Mouse (Mus musculus) lung, embryonic 14.5 days (tissue): Measurements from ENCODE around the gene Gimap8. TPM values are rescaled to one million over a fixed set of nuclear protein-coding genes. Genes with fewer than 3 reads are reported as not detected.

Source experiments
- ATAC-seq: fragments of 200-750 bp; cut with Nextera tagmentation; 2 replicates; pipeline ENCODE4 v1.8.0; 2017; ENCODE audit warnings: mild to moderate bottlenecking, moderate TSS enrichment, moderate library complexity; ENCODE audit not compliant: insufficient read depth
- DNase-seq: peaks from one replicate; pipeline ENCODE4 v3.0.0-alpha.2; 2015
- H3K27ac ChIP-seq: fragments of 300-500 bp; sonication (generic); 2 replicates; pipeline ENCODE4 v1.5.1; 2014; ENCODE audit warnings: low read depth, mild to moderate bottlenecking, moderate library complexity
- H3K27me3 ChIP-seq: fragments of 300-500 bp; sonication (generic); 2 replicates; pipeline ENCODE4 v1.6.1; 2014; ENCODE audit warnings: low read length, control low read depth; ENCODE audit not compliant: insufficient read depth
- H3K36me3 ChIP-seq: fragments of 300-500 bp; sonication (generic); 2 replicates; pipeline ENCODE4 v1.6.1; 2014; ENCODE audit warnings: control low read depth; ENCODE audit not compliant: insufficient read depth
- H3K4me1 ChIP-seq: fragments of 300-500 bp; sonication (generic); 2 replicates; pipeline ENCODE4 v1.6.1; 2014; ENCODE audit warnings: antibody characterized with exemption, control low read depth; ENCODE audit not compliant: insufficient read depth
- H3K4me2 ChIP-seq: fragments of 300-500 bp; sonication (generic); 2 replicates; pipeline ENCODE4 v1.6.1; 2014; ENCODE audit warnings: mild to moderate bottlenecking
- H3K4me3 ChIP-seq: fragments of 300-500 bp; sonication (generic); 2 replicates; pipeline ENCODE4 v1.5.1; 2014; ENCODE audit warnings: low read depth, low read length
- H3K9ac ChIP-seq: fragments of 300-500 bp; sonication (generic); 2 replicates; pipeline ENCODE4 v1.6.1; 2014
- H3K9me3 ChIP-seq: fragments of 300-500 bp; sonication (generic); 2 replicates; pipeline ENCODE4 v1.6.1; 2016; ENCODE audit warnings: low read depth, low read length, control low read depth
- CTCF ChIP-seq: IDR thresholded peaks from 2 replicates; pipeline ENCODE4 v1.5.1; 2016; ENCODE audit warnings: antibody characterized with exemption, low read depth
- WGBS: fragments of 180-500 bp; shearing (Covaris S2); extraction: QIAGEN DNeasy Blood & Tissue Kit; methylation state at CpG from one replicate; pipeline ENCODE4 v1.1.7; 2014; 5-methylcytosine and 5-hydroxymethylcytosine counted together
- polyA plus RNA-seq: library from polyadenylated mRNA; unstranded; fragments of >200 nt; fragmentation: Nextera tagmentation; extraction: Ambion mirVana; gene quantifications from 2 replicates; pipeline ENCODE4 v1.2.1, GENCODE M21; 2014

Gene Gimap8
- polyA plus RNA-seq, 1 experiment from 2014 or later = 1.3 TPM

DNA sequence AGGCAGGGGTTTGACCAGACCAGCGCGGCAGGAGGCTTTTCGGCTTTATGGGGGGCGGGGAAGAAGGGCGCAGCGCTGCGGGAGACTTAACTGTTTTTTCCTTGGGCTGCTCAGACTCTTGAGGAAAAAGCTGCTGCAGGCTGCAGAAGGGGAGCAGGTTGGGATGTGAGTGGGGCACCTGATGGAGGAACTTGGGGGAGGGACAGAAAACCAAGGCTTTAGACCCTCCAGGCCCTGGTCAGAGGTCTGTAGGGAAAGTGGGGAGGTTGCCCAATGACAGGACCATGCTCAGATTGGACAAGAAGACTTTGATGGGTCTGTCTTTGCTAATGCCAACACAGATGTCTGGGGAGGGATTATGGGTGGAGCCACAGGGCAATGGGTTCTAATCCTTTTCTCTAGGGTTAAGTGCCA lies 19.5 kb upstream of the Gimap8 start:
- Histone ChIP-seq H3K4me1 (0 out of 2 replicates have a peak, but pooled peaks cover 3% of the 10 kb centered on the region), H3K27ac (no peak overlapping the region), H3K9me3 (no peaks in the 10 kb centered on the region), H3K9ac (peak overlapping the region; percentile 49), H3K4me2 (peak overlapping the region; percentile 86), H3K27me3 (peaks cover 37% of the 10 kb centered on the region), H3K36me3 (no peaks in the 10 kb centered on the region), H3K4me3 (peak overlapping the region; percentile 48)
- no peak for ATAC-seq
- DNase-seq = no peak
- no peak for TF ChIP-seq CTCF
- WGBS = 6% methylated on average over 7 of the region's 7 CpGs

DNA sequence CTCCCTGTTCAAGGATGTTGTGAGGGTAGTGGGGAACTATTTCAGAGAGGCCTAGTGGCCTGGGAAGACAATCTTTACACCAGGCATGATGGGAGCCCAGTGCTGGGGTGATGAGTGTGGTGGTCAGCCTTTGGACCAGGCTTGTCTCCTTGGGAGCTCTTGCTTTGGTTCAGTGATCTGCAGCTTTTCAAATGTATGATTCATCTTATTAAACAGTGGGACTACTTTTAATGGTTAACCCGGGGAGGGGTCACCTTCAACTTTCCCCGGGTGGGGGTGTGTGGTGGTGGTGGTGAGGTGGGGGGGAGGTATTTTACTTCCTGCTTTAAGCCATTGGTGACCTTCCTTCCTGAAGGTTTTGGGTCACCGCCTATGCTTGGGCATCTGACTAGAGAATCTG lies 18.7 kb upstream of the Gimap8 start:
- Histone ChIP-seq H3K4me1 (0 out of 2 replicates have a peak, but pooled peaks cover 3% of the 10 kb centered on the region), H3K9me3 (no peaks in the 10 kb centered on the region), H3K4me2 (no peak overlapping the region), H3K4me3 (no peak overlapping the region), H3K27ac (no peak overlapping the region), H3K36me3 (no peaks in the 10 kb centered on the region), H3K27me3 (peaks cover 37% of the 10 kb centered on the region), H3K9ac (no peak overlapping the region)
- ATAC-seq = no peak
- TF ChIP-seq CTCF = no peak
- 74% methylated on average over 3 of the region's 3 CpGs for WGBS
- DNase-seq = no peak

DNA sequence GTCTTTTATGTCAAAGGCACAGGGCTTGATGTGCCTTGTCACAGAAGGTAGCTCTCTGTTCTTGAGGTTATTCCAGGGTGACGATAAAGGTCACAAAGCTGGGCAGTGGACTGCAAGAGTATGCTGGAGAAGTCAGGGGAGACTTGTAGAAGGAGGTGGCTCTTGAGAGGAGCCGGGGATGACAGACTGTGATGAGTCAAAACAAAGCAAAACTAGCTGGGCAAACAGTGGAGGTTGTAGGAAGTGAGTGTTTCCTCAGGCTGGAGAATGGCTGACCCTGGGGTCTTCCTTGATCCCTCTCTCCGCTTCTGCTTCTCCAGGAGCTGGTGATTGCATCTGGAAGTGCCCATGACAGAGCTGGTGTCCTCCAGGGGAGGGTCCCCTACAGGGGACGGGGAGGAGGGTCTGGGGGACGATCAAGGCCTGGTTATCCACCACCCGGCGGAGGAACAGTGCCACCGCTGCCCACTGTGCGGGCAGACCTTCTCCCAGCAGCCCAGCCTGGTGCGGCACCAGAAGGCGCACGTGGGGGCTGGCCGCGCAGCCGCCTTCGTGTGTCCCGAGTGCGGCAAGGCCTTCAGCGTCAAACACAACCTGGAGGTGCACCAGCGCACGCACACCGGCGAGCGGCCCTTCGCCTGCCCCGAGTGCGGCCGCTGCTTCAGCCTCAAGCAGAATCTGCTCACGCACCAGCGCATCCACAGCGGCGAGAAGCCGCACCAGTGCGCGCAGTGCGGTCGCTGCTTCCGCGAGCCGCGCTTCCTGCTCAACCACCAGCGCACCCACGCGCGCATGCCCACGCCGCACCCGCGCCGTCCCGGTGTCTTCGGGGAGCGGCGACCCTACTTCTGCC lies 18.0 kb upstream of the Gimap8 start:
- WGBS = 5% methylated on average over 51 of the region's 54 CpGs
- no peaks in the 10 kb centered on the region for H3K9me3 ChIP-seq
- no peak for TF ChIP-seq CTCF

GRCm38 (mm10) chr6:48629661-48630034 lies 17.4 kb upstream of the Gimap8 start:
- 9% methylated on average over 13 of the region's 13 CpGs for WGBS
- no peak for DNase-seq
- Histone ChIP-seq H3K27ac (no peak overlapping the region), H3K4me2 (peak overlapping the region; percentile 71), H3K4me1 (0 out of 2 replicates have a peak, but pooled peaks cover 3% of the 10 kb centered on the region), H3K9ac (peak overlapping the region; percentile 14; the same call in 1 of the 2 replicates), H3K36me3 (no peaks in the 10 kb centered on the region), H3K27me3 (peaks cover 37% of the 10 kb centered on the region), H3K4me3 (peak overlapping the region; percentile 38), H3K9me3 (no peaks in the 10 kb centered on the region)
- no peak for TF ChIP-seq CTCF
- ATAC-seq = no peak

More for the DNA sequence above, 18.0 kb upstream of the Gimap8 start:
- 0 out of 2 replicates have a peak, but pooled peaks cover 3% of the 10 kb centered on the region for H3K4me1 ChIP-seq
- peak; percentile 40 for DNase-seq
- H3K27me3 ChIP-seq = peaks cover 37% of the 10 kb centered on the region
- H3K36me3 ChIP-seq = no peaks in the 10 kb centered on the region
- peak overlapping the region; percentile 71 for H3K4me2 ChIP-seq
- peak overlapping the region; percentile 14; the same call in 1 of the 2 replicates for H3K9ac ChIP-seq
- ATAC-seq = 0 out of 2 replicates have a peak, but pooled peaks have one; percentile 37
- H3K27ac ChIP-seq = no peak overlapping the region
- peak overlapping the region; percentile 38 for H3K4me3 ChIP-seq

DNA sequence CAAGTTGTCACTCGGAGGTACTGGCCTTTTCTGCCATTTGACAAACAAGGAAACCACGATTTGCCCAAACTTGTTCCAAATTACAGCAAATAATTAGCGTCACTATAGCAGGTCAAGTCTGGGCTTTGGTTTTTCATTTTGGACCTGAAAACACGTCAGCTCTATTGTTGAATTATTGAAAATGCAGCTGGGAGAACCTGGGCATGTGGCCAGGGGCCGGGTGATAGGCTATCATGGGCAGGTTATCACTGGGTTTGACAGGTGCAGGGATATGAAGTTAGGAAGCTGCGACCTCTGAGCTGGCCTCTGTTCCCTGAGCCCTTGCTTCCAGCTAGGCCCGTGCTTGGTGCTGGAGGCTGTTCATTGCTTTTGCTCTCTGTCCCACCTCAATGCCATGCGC lies 16.2 kb upstream of the Gimap8 start:
- no peak for ATAC-seq
- no peak for DNase-seq
- no peak for TF ChIP-seq CTCF
- Histone ChIP-seq H3K27ac (no peak overlapping the region), H3K4me1 (0 out of 2 replicates have a peak, but pooled peaks cover 3% of the 10 kb centered on the region), H3K27me3 (peaks cover 37% of the 10 kb centered on the region), H3K4me2 (no peak overlapping the region), H3K9me3 (no peaks in the 10 kb centered on the region), H3K36me3 (no peaks in the 10 kb centered on the region), H3K9ac (no peak overlapping the region), H3K4me3 (no peak overlapping the region)
- 84% methylated on average over 8 of the region's 8 CpGs for WGBS

DNA sequence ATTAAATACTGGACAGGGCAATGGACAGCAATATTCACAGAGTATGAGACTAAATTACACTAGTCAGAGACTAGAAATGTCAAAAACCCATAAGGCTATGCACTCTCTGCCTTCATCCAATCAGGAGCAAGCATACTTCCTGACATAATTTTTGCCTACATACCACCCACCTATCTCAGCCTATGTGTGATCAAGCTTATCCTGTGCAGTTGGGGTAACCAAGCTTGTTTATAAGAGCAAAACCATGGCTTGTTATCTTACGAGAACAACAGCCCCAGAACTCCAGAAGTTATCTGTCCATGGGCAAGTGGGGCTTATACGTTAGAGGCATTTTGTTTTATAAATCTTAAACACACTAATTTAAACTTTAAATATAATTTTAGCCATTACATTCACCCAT lies 11.9 kb upstream of the Gimap8 start:
- Histone ChIP-seq H3K9me3 (no peaks in the 10 kb centered on the region), H3K9ac (no peak overlapping the region), H3K36me3 (no peaks in the 10 kb centered on the region), H3K4me3 (no peak overlapping the region), H3K4me2 (no peak overlapping the region), H3K4me1 (no peaks in the 10 kb centered on the region), H3K27me3 (no peaks in the 10 kb centered on the region; the same call in 1 of the 2 replicates), H3K27ac (no peak overlapping the region)
- DNase-seq (no peak), ATAC-seq (no peak)
- WGBS = 71% methylated on average over 2 of the region's 2 CpGs
- no peak for TF ChIP-seq CTCF

- no peaks in the 10 kb centered on the region for H3K4me1 ChIP-seq
- H3K4me2 ChIP-seq = no peak overlapping the region
- DNase-seq = no peak
- H3K27me3 ChIP-seq = no peaks in the 10 kb centered on the region
- no peak overlapping the region for H3K4me3 ChIP-seq
- 59% methylated on average over 6 of the region's 6 CpGs for WGBS
- H3K36me3 ChIP-seq = no peaks in the 10 kb centered on the region
- no peak overlapping the region for H3K9ac ChIP-seq
- ATAC-seq = no peak
- no peak for TF ChIP-seq CTCF
- no peaks in the 10 kb centered on the region for H3K9me3 ChIP-seq
- H3K27ac ChIP-seq = no peak overlapping the region
Observed at GRCm38 (mm10) chr6:48636515-48636914, 10.5 kb upstream of the Gimap8 start.
